Mouse (Mus musculus) cerebellum, adult 2 months (tissue): Measurements from ENCODE around the gene Olfr222. TPM values are rescaled to one million over a fixed set of nuclear protein-coding genes. Genes with fewer than 3 reads are reported as not detected.

Experiments
- DNase-seq, 2 experiments: peaks; one replicate each; pipeline ENCODE4 v3.0.0; 2021
- H3K27ac ChIP-seq: fragments of 200-500 bp; 2 replicates; pipeline ENCODE4 v1.5.1; 2012; ENCODE audit warnings: low read length, control low read depth, inconsistent platforms; ENCODE audit not compliant: insufficient read depth
- H3K27me3 ChIP-seq: fragments of 200-500 bp; 2 replicates; pipeline ENCODE4 v1.6.1; 2012; ENCODE audit warnings: inconsistent platforms, mild to moderate bottlenecking, low read length, moderate library complexity; ENCODE audit not compliant: control insufficient read depth, insufficient read depth
- H3K4me1 ChIP-seq: fragments of 200-500 bp; 2 replicates; pipeline ENCODE4 v1.6.1; 2011; ENCODE audit warnings: low read length; ENCODE audit not compliant: control insufficient read depth, insufficient read depth
- H3K4me3 ChIP-seq: fragments of 200-500 bp; replicated peaks from 2 replicates; pipeline ENCODE3; 2011; ENCODE audit warnings: mild to moderate bottlenecking, low read depth, low read length, control low read depth; ENCODE audit not compliant: insufficient read depth
- CTCF ChIP-seq: fragments of 200-500 bp; IDR thresholded peaks from 2 replicates; pipeline ENCODE4 v1.5.1; 2011; ENCODE audit warnings: low read depth, mild to moderate bottlenecking, control low read depth, low read length, moderate library complexity, borderline replicate concordance; ENCODE audit not compliant: insufficient read depth
- POLR2A ChIP-seq: fragments of 200-500 bp; IDR thresholded peaks from 2 replicates; pipeline ENCODE4 v1.6.1; 2011; ENCODE audit warnings: low read length, control low read depth, borderline replicate concordance; ENCODE audit not compliant: insufficient read depth
- WGBS: fragments of 180-500 bp; shearing (Covaris S2); methylation state at CpG from one replicate; pipeline ENCODE4 v1.1.7; 2018; 5-methylcytosine and 5-hydroxymethylcytosine counted together
- polyA plus RNA-seq: library from polyadenylated mRNA; depleted of rRNA; stranded (reverse); fragments of >200 nt; gene quantifications from 2 replicates; pipeline ENCODE4 v1.2.3, GENCODE M21; 2012

Gene Olfr222
- polyA plus RNA-seq, 1 experiment, result not detected

GRCm38 (mm10) chr11:59538387-59538786 is 37.6 kb downstream of the Olfr222 start:
- no peak overlapping the region for H3K4me3 ChIP-seq

GRCm38 (mm10) chr11:59537218-59538130 is 38.6 kb downstream of the Olfr222 start:
- no peak overlapping the region for H3K27ac ChIP-seq
- no peaks in the 10 kb centered on the region for H3K27me3 ChIP-seq
- H3K4me3 ChIP-seq, result no peak overlapping the region
- 53% methylated on average over 16 of the region's 16 CpGs for WGBS
- peak in 1 of 2 experiments; percentile 31 for DNase-seq
- TF ChIP-seq CTCF, result peak; percentile 35; the same call in 1 of the 2 replicates
- TF ChIP-seq POLR2A, result no peak
- H3K4me1 ChIP-seq, result peaks cover 4% of the 10 kb centered on the region

More at GRCm38 (mm10) chr11:59538387-59538786, 37.6 kb downstream of the Olfr222 start:
- DNase-seq, result peak in 1 of 2 experiments; percentile 5
- WGBS, result 44% methylated on average over 11 of the region's 11 CpGs
- peaks cover 4% of the 10 kb centered on the region for H3K4me1 ChIP-seq
- H3K27me3 ChIP-seq, result no peaks in the 10 kb centered on the region
- TF ChIP-seq CTCF (no peak), POLR2A (no peak)
- H3K27ac ChIP-seq, result no peak overlapping the region

- 84% methylated on average over 5 of the region's 5 CpGs for WGBS
- Histone ChIP-seq H3K27ac (no peak overlapping the region), H3K4me1 (peaks cover 25% of the 10 kb centered on the region), H3K4me3 (no peak overlapping the region), H3K27me3 (no peaks in the 10 kb centered on the region)
- TF ChIP-seq CTCF (no peak), POLR2A (no peak)
- DNase-seq, result peak in 1 of 2 experiments; percentile 12
Measured at GRCm38 (mm10) chr11:59531562-59531961, 44.5 kb downstream of the Olfr222 start.

- no peaks in the 10 kb centered on the region for H3K27me3 ChIP-seq
- DNase-seq, result peak; percentile 84 to 90
- WGBS, result 17% methylated on average over 6 of the region's 6 CpGs
- peaks cover 25% of the 10 kb centered on the region for H3K4me1 ChIP-seq
- no peak overlapping the region for H3K4me3 ChIP-seq
- 0 out of 2 replicates have a peak overlapping the region, but pooled peaks have one; percentile 1 for H3K27ac ChIP-seq
- TF ChIP-seq CTCF (no peak), POLR2A (no peak)
Measured at GRCm38 (mm10) chr11:59530870-59531535, 45.0 kb downstream of the Olfr222 start.

GRCm38 (mm10) chr11:59530221-59530620 is 45.8 kb downstream of the Olfr222 start:
- Histone ChIP-seq H3K27me3 (no peaks in the 10 kb centered on the region), H3K4me3 (no peak overlapping the region), H3K27ac (no peak overlapping the region), H3K4me1 (peaks cover 25% of the 10 kb centered on the region)
- no peak for TF ChIP-seq POLR2A
- DNase-seq, result peak in 1 of 2 experiments; percentile 28
- 44% methylated on average over 5 of the region's 5 CpGs for WGBS

GRCm38 (mm10) chr11:59526472-59527080 is 49.5 kb downstream of the Olfr222 start, which contains the start of gene Zkscan17:
Gene Zkscan17, minus strand, starts transcription at chr11:59526751.
- Histone ChIP-seq H3K27ac (no peak within 1 kb of the TSS), H3K4me1 (peaks cover 16% of the 10 kb centered on the region), H3K27me3 (no peaks in the 10 kb centered on the region), H3K4me3 (no peak within 1 kb of the TSS)
- 59% methylated on average over 8 of the region's 8 CpGs for WGBS
- peak in 1 of 2 experiments; percentile 21 for DNase-seq
- TF ChIP-seq POLR2A, result no peak
- no peak; the same call in 1 of the 2 replicates for TF ChIP-seq CTCF

- 3% methylated on average over 10 of the region's 10 CpGs for WGBS
- Histone ChIP-seq H3K27me3 (no peaks in the 10 kb centered on the region), H3K4me3 (no peak overlapping the region), H3K27ac (no peak overlapping the region), H3K4me1 (peaks cover 7% of the 10 kb centered on the region; the same call in 1 of the 2 replicates)
- DNase-seq, result peak; percentile 79 to 85
- TF ChIP-seq CTCF, result peak; percentile 85
- no peak for TF ChIP-seq POLR2A
Measured at GRCm38 (mm10) chr11:59525237-59525636, 50.8 kb downstream of the Olfr222 start.
